Mouse (Mus musculus): ENCODE measurements around the gene Lingo1.

GRCm38 (mm10) chr9:56600655-56601054 is 195.6 kb downstream of the Lingo1 start:
- TF ChIP-seq CTCF (conservative IDR thresholded peaks at IDR 0.05; ENCODE audit: insufficient read depth, insufficient read length, low read depth, low read length) (no peak), POLR2A (IDR thresholded peaks at IDR 0.05; ENCODE audit: low read depth, low read length) (no peak)
